Mouse (Mus musculus) heart, embryonic 12.5 days (tissue): Measurements from ENCODE around the gene Igsf3. TPM values are rescaled to one million over a fixed set of nuclear protein-coding genes. Genes with fewer than 3 reads are reported as not detected.

Experiments
- ATAC-seq: fragments of 200-750 bp; cut with Nextera tagmentation; 2 replicates; pipeline ENCODE4 v1.8.0; 2017; ENCODE audit warnings: moderate TSS enrichment, moderate library complexity; ENCODE audit not compliant: insufficient number of reproducible peaks, low FRiP score
- H3K27ac ChIP-seq: fragments of 300-500 bp; sonication (generic); 2 replicates; pipeline ENCODE4 v1.5.1; 2016; ENCODE audit warnings: mild to moderate bottlenecking, moderate library complexity; ENCODE audit not compliant: poor library complexity, severe bottlenecking
- H3K27me3 ChIP-seq: fragments of 300-500 bp; sonication (generic); replicated peaks from 2 replicates; pipeline ENCODE4 v1.6.1; 2016; ENCODE audit warnings: mild to moderate bottlenecking, moderate library complexity
- H3K36me3 ChIP-seq: fragments of 300-500 bp; sonication (generic); 2 replicates; pipeline ENCODE4 v1.6.1; 2016; ENCODE audit warnings: mild to moderate bottlenecking, moderate library complexity
- H3K4me1 ChIP-seq: fragments of 300-500 bp; sonication (generic); replicated peaks from 2 replicates; pipeline ENCODE4 v1.6.1; 2016; ENCODE audit warnings: mild to moderate bottlenecking
- H3K4me2 ChIP-seq: fragments of 300-500 bp; sonication (generic); 2 replicates; pipeline ENCODE4 v1.6.1; 2016; ENCODE audit warnings: mild to moderate bottlenecking, moderate library complexity
- H3K4me3 ChIP-seq: fragments of 300-500 bp; sonication (generic); 2 replicates; pipeline ENCODE4 v1.5.1; 2016; ENCODE audit warnings: mild to moderate bottlenecking
- H3K9ac ChIP-seq: fragments of 300-500 bp; sonication (generic); 2 replicates; pipeline ENCODE4 v1.6.1; 2016; ENCODE audit warnings: mild to moderate bottlenecking, moderate library complexity
- H3K9me3 ChIP-seq: fragments of 300-500 bp; sonication (generic); replicated peaks from 2 replicates; pipeline ENCODE4 v1.6.1; 2016; ENCODE audit warnings: mild to moderate bottlenecking, moderate library complexity
- WGBS: fragments of 180-500 bp; shearing (Covaris S2); methylation state at CpG from one replicate; pipeline ENCODE4 v1.1.7; 2016; 5-methylcytosine and 5-hydroxymethylcytosine counted together
- polyA plus RNA-seq: library from polyadenylated mRNA; unstranded; fragments of >200 nt; fragmentation: Nextera tagmentation; extraction: Ambion mirVana; gene quantifications from 2 replicates; pipeline ENCODE4 v1.2.1, GENCODE M21; 2016

The Igsf3 gene
- polyA plus RNA-seq, 1 experiment from 2014 or later: 46.8 TPM

DNA sequence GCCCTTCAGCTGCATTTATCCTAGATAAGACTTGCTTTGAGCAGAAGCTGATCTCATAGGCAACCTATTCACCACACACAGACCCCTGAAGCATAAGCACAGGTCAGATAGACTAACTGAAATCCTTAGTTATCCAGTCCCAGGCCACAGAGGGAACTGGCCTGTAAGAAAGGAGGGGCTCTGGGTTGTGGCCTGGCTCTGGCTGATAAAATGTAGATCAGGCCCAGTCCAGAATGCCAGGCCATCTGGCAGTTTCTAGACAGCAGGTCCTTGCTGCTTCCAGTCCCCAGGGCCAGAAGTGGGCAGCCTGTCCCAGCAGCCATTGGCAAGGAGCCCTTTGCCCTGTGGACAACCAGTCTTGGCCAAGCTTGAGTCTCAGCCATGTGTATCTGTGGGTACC is 22.4 kb upstream of the Igsf3 start:
- peaks cover 29% of the 10 kb centered on the region for H3K4me1 ChIP-seq
- H3K36me3 ChIP-seq: peaks cover 4% of the 10 kb centered on the region; the same call in 1 of the 2 replicates
- ATAC-seq: peak; percentile 63; the same call in 1 of the 2 replicates
- no peak overlapping the region for H3K4me2 ChIP-seq
- peak overlapping the region; percentile 87 for H3K27ac ChIP-seq
- H3K4me3 ChIP-seq: no peak overlapping the region
- H3K27me3 ChIP-seq: no peaks in the 10 kb centered on the region
- peaks cover 3% of the 10 kb centered on the region for H3K9me3 ChIP-seq
- H3K9ac ChIP-seq: peak overlapping the region; percentile 43; the same call in 1 of the 2 replicates

DNA sequence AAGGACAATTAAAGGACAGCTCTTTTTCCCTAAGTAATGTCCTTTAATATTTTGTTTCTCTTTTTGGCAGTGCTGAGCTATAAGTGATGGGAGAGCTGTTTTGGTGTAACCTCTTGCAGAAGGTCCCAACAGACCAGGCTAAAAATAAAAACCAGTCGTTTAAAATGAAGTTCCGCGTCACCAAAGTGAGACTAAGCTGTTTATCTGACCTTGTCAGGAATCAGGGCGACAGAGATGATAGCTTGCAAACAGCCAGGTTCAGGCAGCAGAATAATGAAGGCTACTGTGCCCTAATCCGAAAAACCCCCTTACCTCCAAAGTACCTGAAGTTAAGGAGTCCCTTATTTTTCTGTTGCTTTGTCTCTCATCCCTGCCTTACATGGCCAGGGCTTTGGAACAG is 21.2 kb upstream of the Igsf3 start:
- Histone ChIP-seq H3K27ac (peak overlapping the region; percentile 87), H3K36me3 (peaks cover 4% of the 10 kb centered on the region; the same call in 1 of the 2 replicates), H3K27me3 (no peaks in the 10 kb centered on the region), H3K9me3 (peaks cover 3% of the 10 kb centered on the region), H3K4me3 (no peak overlapping the region), H3K4me1 (peaks cover 25% of the 10 kb centered on the region), H3K4me2 (peak overlapping the region; percentile 30), H3K9ac (no peak overlapping the region; the same call in 1 of the 2 replicates)
- no peak for ATAC-seq
- WGBS: 12% methylated on average over 5 of the region's 5 CpGs

DNA sequence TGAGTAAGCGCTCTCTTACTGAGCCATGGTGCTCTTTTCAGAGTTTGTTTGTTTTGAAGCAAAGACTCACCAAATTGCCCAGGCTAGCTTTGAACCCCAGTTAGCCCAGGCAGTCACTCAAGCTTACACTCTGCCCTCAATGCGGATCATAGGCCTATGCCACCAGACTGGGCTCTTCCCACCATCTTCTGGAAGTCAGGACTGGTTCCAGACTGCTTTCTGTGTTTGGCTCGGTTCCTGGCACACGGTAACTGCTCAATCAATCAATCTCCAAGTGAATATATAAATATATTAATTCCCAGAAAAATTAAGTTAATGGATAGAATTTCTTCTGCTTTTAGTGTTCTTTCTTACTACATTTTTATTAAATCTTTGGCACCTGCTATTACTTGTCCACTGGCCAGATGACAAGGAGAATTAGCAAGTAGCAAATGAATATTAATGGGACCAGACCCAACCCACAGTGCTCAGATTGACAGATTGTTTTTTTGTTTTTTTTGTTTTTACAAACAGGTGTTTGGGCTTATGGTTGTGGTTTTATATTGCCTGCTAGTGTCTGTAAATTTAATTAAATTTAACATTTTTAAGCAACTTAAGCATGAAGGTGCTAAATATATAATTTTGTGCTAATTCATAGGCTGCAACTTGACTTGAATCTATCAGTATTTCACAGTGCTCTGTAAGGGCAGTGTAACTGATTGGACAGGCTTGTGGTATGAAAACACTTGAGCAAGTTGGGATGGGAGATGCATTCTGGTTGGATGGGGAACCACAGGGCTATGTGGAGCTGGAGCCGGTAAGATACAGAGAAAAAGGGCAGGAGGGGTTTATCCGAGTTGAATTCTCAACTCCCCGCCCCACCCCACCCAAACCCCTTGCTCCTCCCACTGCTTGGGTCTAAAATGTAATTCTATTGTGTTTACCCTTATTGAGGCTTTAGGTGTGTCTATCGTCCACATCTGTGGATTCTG is 20.0 kb upstream of the Igsf3 start:
- Histone ChIP-seq H3K9ac (no peak overlapping the region), H3K4me3 (no peak overlapping the region), H3K4me1 (peaks cover 25% of the 10 kb centered on the region), H3K27ac (peak overlapping the region; percentile 87), H3K9me3 (peaks cover 3% of the 10 kb centered on the region), H3K36me3 (peaks cover 4% of the 10 kb centered on the region; the same call in 1 of the 2 replicates), H3K4me2 (no peak overlapping the region), H3K27me3 (no peaks in the 10 kb centered on the region)
- WGBS: 77% methylated on average over 8 of the region's 8 CpGs
- ATAC-seq: 0 out of 2 replicates have a peak, but pooled peaks have one; percentile 33

DNA sequence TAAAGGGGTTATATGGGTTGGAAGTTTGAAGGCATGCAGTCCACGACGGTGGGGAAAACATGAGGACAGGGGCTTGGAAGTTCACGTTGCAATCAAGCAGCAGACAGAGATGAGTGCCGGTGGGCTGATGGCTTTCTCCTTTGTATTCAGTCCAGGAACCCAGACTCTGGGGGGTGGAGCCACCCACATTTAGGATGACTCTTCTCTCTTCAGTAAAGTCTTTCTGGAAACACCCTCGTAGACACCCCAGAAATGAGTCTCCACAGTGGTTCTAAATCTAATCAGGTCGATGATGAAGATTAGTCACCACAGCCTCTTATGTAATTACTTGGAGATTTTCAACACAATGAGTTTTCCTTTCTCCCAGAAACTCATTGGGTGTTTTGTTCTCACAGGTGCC is 16.1 kb upstream of the Igsf3 start:
- Histone ChIP-seq H3K27ac (no peak overlapping the region), H3K4me2 (no peak overlapping the region), H3K9ac (no peak overlapping the region), H3K36me3 (no peaks in the 10 kb centered on the region), H3K9me3 (no peaks in the 10 kb centered on the region), H3K4me1 (peaks cover 20% of the 10 kb centered on the region), H3K4me3 (no peak overlapping the region), H3K27me3 (no peaks in the 10 kb centered on the region)
- WGBS: 85% methylated on average over 6 of the region's 6 CpGs
- no peak for ATAC-seq

DNA sequence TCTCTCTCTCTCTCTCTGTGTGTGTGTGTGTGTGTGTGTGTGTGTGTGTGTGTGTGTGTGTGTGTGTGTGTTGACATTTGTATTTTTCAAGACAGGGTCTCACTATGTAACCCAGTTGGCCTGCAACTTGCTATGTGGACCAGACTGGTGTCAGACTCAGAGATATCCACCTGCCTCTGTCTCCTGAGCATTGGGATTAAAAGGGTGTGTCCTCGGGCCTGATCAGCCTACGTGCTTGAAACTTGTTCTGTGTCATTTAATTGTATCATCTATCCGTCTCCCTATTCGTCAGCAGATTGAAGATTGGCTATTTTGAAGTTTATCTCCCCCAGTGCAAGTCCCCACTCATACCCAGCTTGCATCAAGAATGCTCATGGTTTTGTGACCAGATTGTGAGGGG is 14.5 kb upstream of the Igsf3 start:
- Histone ChIP-seq H3K36me3 (no peaks in the 10 kb centered on the region), H3K4me2 (no peak overlapping the region), H3K9me3 (no peaks in the 10 kb centered on the region), H3K4me1 (peaks cover 22% of the 10 kb centered on the region), H3K27me3 (no peaks in the 10 kb centered on the region), H3K9ac (no peak overlapping the region), H3K27ac (no peak overlapping the region), H3K4me3 (no peak overlapping the region)
- no peak for ATAC-seq
- WGBS: 76% methylated on average over 4 of the region's 4 CpGs

DNA sequence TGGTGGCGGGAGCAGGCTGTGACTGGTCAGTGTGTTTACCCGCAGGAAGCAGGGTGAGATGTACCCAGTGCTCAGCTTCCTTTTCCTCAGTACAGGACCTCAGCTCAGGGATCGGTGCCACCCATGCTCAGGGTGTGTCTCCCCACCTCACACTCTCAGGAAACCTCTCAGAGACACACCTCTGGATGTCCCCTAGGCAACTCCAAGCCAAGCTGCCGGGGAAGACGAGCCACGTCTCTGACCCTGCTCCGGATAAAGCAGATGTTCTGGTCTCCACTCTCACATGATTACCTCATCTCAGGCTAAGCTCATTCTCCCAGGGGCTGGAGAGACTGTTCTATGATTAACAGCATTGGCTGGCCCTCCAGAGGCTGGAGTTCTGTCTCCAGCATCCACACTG is 13.3 kb upstream of the Igsf3 start:
- H3K4me2 ChIP-seq: no peak overlapping the region
- H3K4me3 ChIP-seq: no peak overlapping the region
- WGBS: 68% methylated on average over 7 of the region's 7 CpGs
- H3K9ac ChIP-seq: no peak overlapping the region
- H3K4me1 ChIP-seq: peaks cover 26% of the 10 kb centered on the region
- no peaks in the 10 kb centered on the region for H3K27me3 ChIP-seq
- no peak for ATAC-seq
- H3K27ac ChIP-seq: no peak overlapping the region
- no peaks in the 10 kb centered on the region for H3K9me3 ChIP-seq
- no peaks in the 10 kb centered on the region for H3K36me3 ChIP-seq

DNA sequence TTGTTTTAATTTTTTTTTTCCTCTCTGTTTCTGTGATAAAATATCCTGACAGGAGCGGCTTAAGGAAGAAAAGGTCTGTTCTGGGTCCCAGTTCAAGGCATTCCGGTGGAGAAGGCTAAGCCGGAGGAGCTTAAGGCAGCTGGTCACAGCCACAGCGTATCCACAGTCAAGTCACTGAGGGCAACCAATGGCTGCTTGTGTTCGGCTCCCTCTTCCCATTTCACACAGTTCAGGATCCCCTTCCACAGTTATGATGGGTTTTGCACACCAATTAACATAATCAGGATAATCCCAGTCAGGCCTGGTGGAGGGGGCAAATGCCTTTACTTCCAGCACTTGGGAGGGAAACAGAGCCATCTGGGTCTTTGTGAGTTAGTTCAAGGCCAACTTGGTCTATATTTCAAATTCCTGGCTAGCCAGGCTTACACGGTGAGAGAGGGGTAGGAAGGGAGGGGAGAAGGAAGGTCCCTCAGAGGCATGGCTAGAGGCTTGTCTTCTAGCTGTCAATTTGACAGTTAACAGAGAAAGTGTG is 11.7 kb upstream of the Igsf3 start:
- Histone ChIP-seq H3K4me2 (no peak overlapping the region), H3K27me3 (no peaks in the 10 kb centered on the region), H3K9ac (no peak overlapping the region), H3K4me1 (peaks cover 33% of the 10 kb centered on the region), H3K36me3 (no peaks in the 10 kb centered on the region), H3K4me3 (no peak overlapping the region), H3K27ac (no peak overlapping the region), H3K9me3 (no peaks in the 10 kb centered on the region)
- ATAC-seq: no peak
- WGBS: 60% methylated on average over 6 of the region's 6 CpGs

DNA sequence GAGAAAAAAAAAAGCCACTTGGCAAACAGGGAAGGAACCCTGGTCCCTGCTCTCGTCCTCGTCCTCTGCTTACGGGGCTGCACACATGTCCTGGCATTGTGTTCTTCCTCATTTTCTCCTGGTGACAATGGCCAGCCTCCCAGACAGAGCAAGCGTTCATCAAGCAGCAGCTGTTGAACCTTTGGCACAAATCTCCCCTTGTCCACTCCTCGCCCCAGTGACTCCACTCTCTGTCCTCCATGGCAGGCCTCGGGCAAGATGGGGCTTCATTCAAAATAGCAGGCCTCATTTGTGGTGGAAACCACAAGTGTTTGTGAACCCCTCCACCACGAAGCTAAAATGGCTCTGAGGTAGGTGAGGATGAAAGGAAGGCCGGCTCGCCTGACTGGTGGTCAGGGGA is 11.0 kb upstream of the Igsf3 start:
- Histone ChIP-seq H3K4me2 (no peak overlapping the region), H3K4me3 (no peak overlapping the region), H3K9ac (no peak overlapping the region), H3K27ac (no peak overlapping the region), H3K4me1 (peaks cover 33% of the 10 kb centered on the region), H3K27me3 (no peaks in the 10 kb centered on the region), H3K9me3 (no peaks in the 10 kb centered on the region), H3K36me3 (no peaks in the 10 kb centered on the region)
- 62% methylated on average over 9 of the region's 9 CpGs for WGBS
- ATAC-seq: no peak

DNA sequence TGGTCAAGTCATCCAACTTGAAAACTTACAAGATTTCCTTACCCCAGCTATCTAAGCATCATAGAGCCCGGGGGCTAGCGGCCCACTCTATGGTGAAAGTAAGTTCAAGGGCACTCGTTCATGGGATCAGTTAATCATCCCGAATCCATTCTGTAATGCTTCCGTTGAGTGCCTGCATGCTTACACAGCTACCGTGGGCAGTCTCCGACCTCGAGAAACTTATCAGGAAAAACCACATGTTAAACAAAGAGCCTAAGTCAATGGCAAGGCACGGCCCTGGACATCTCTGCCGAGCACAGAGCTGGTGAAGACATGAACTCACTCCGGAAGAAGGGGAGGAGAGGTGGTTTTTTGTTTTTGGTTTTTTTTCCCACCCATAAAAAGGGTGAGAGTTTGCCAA is 9.5 kb upstream of the Igsf3 start:
- 26% methylated on average over 11 of the region's 11 CpGs for WGBS
- Histone ChIP-seq H3K4me2 (peak overlapping the region; percentile 1; the same call in 1 of the 2 replicates), H3K9ac (no peak overlapping the region), H3K36me3 (no peaks in the 10 kb centered on the region), H3K4me1 (peaks cover 33% of the 10 kb centered on the region), H3K27ac (no peak overlapping the region), H3K27me3 (no peaks in the 10 kb centered on the region), H3K4me3 (no peak overlapping the region), H3K9me3 (no peaks in the 10 kb centered on the region)
- peak; percentile 63; the same call in 1 of the 2 replicates for ATAC-seq

DNA sequence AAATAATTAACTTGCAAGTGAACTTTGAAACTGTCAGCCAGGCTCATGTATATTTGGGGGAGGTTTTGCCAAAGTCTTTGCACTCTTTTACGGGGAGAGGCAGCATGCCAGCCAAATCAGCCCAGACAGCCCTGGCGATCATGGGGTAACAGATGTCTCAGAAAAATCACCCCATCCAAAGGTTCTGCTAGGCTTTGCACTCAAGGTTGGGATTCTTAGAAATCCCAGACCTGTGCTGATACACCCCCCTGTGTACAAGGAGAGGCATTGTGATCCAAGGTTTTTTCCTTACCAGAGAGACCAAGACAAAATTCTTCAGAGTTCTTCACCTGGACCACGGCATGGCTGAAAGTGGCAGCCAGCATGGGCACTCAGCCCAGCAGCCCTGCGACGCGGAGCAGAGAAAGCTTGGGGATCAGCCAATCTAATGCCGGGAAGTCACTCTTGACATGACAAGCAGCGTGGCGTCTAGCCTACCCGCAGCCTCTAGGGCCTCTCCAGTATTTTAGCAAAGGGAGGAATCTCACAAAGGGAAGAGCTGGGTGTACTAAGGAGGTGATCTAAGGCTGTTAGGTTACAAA is 7.5 kb upstream of the Igsf3 start:
- Histone ChIP-seq H3K36me3 (no peaks in the 10 kb centered on the region), H3K4me2 (peak overlapping the region; percentile 1; the same call in 1 of the 2 replicates), H3K4me3 (no peak overlapping the region), H3K27me3 (no peaks in the 10 kb centered on the region), H3K9ac (no peak overlapping the region), H3K4me1 (peaks cover 26% of the 10 kb centered on the region), H3K27ac (no peak overlapping the region), H3K9me3 (no peaks in the 10 kb centered on the region)
- ATAC-seq: no peak
- WGBS: 34% methylated on average over 10 of the region's 10 CpGs

DNA sequence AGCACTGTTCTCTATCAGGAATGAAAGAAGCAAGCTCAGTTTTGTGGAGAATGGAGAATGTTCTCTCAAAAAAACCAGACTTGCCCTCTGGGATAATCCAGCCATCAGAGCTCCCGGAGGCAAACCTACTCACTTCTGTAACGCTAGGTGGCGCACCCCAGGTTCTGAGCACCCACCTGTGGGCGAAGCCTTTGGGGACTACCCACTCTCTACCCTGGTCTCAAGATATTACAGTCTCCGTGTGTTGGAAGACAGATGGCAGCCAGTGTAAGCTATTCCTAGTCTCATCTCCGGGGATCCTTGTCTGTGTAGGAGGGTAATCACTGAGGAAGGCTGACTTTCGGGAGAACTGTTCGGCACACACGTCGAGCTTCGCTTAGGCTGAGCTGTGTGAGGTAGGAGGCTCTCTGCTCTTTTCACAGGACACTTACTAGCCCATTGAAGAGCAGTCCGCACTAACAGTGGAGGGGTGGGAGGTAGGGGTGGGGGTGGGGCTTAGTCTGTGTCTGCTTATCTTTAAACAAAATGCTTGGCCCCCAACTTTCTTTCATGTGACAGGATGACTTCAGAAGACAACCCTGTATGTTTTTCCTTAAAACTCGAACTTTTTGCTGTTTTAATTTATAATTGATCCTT is 4.4 kb upstream of the Igsf3 start:
- Histone ChIP-seq H3K36me3 (no peaks in the 10 kb centered on the region), H3K4me3 (no peak overlapping the region), H3K27ac (no peak overlapping the region), H3K9ac (no peak overlapping the region), H3K4me1 (peaks cover 11% of the 10 kb centered on the region), H3K9me3 (no peaks in the 10 kb centered on the region), H3K4me2 (peak overlapping the region; percentile 58), H3K27me3 (no peaks in the 10 kb centered on the region)
- WGBS: 26% methylated on average over 13 of the region's 13 CpGs
- peak; percentile 52; the same call in 1 of the 2 replicates for ATAC-seq
